Mouse (Mus musculus): ENCODE measurements at regions not wholly inside any gene's neighbourhood (a gene's known extent, or its start where the extent isn't known, plus 50 kb on each side); places are given as distances from the start of the nearest gene placed in this dataset.

- TF ChIP-seq CTCF (IDR thresholded peaks at IDR 0.05; ENCODE audit: low read depth, low read length) (no peak), POLR2A (IDR thresholded peaks at IDR 0.05; ENCODE audit: extremely low read depth, insufficient read depth, low read length) (no peak)
Measured at GRCm38 (mm10) chr11:66606646-66607045, 80.9 kb upstream of the Shisa6 start.
